Mouse (Mus musculus) CH12.LX (cell line): ENCODE data around the gene Adra1b. TPM values are rescaled to one million over a fixed set of nuclear protein-coding genes. Genes with fewer than 3 reads are reported as not detected.

Experiments used
- DNase-seq: peaks from one replicate; pipeline ENCODE4 v3.0.0-alpha.2; 2013; ENCODE audit errors: extremely low read depth
- H3K27ac ChIP-seq: 2 replicates; pipeline ENCODE4 v1.5.1; 2012; ENCODE audit warnings: low read depth, mild to moderate bottlenecking, control low read depth, moderate library complexity; ENCODE audit not compliant: insufficient read depth
- H3K27me3 ChIP-seq: replicated peaks from 2 replicates; pipeline ENCODE3; 2012; ENCODE audit warnings: inconsistent platforms
- H3K36me3 ChIP-seq, 2 experiments: replicated peaks in 1 of 2; 2 replicates each; pipeline versions ENCODE3 to v1.6.1; 2012; ENCODE audit warnings: inconsistent platforms in 1 of 2, low read length in 1 of 2, mild to moderate bottlenecking in 1 of 2, mixed read lengths in 1 of 2, moderate library complexity in 1 of 2; ENCODE audit not compliant: control insufficient read depth in 1 of 2, insufficient read depth in 1 of 2
- H3K4me1 ChIP-seq, 2 experiments: 2 replicates each; pipeline ENCODE4 v1.6.1; 2012; ENCODE audit warnings: inconsistent platforms in 1 of 2, moderate library complexity in 1 of 2; ENCODE audit not compliant: insufficient read depth in 2 of 2, control insufficient read depth in 1 of 2
- H3K4me2 ChIP-seq: 2 replicates; pipeline ENCODE4 v1.6.1; 2012; ENCODE audit warnings: low read depth, mild to moderate bottlenecking, control low read depth; ENCODE audit not compliant: poor library complexity, insufficient read depth, severe bottlenecking
- H3K4me3 ChIP-seq, 3 experiments: fragments of 150-350 bp in 1 of 3; sonication (generic) in 1 of 3; replicated peaks in 1 of 3; 2 replicates each; pipeline versions ENCODE3 to v1.5.1; 2011 to 2012; ENCODE audit warnings: low read depth in 2 of 3, low read length in 2 of 3, mild to moderate bottlenecking in 2 of 3, moderate library complexity in 2 of 3, control low read depth in 1 of 3, improper control_type of control experiment in 1 of 3, inconsistent platforms in 1 of 3, mixed read lengths in 1 of 3; ENCODE audit not compliant: poor library complexity in 1 of 3
- H3K79me2 ChIP-seq: replicated peaks from 2 replicates; pipeline ENCODE4 v1.6.1; 2012; ENCODE audit warnings: mild to moderate bottlenecking, moderate library complexity; ENCODE audit not compliant: control insufficient read depth, poor library complexity, insufficient read depth, severe bottlenecking; ENCODE audit errors: extremely low read depth
- H3K9ac ChIP-seq: 2 replicates; pipeline ENCODE4 v1.6.1; 2012; ENCODE audit warnings: low read depth, mild to moderate bottlenecking, control low read depth, moderate library complexity; ENCODE audit not compliant: insufficient read depth
- H3K9me3 ChIP-seq: replicated peaks from 2 replicates; pipeline ENCODE3; 2012; ENCODE audit warnings: low read length, inconsistent platforms, mixed read lengths
- BHLHE40 ChIP-seq: IDR thresholded peaks from 2 replicates; pipeline ENCODE4 v1.6.1; 2011; ENCODE audit warnings: mild to moderate bottlenecking, low read depth, low read length, improper control_type of control experiment
- ELF1 ChIP-seq: IDR thresholded peaks from 2 replicates; pipeline ENCODE4 v1.6.1; 2014; ENCODE audit warnings: low read depth, mild to moderate bottlenecking, inconsistent platforms, low read length, improper control_type of control experiment
- HCFC1 ChIP-seq: IDR thresholded peaks from 2 replicates; pipeline ENCODE4 v1.6.1; 2012; ENCODE audit warnings: low read depth, mild to moderate bottlenecking, inconsistent platforms, low read length, improper control_type of control experiment
- IRF4 ChIP-seq: IDR thresholded peaks from 2 replicates; pipeline ENCODE4 v1.6.1; 2014; ENCODE audit warnings: low read depth, mild to moderate bottlenecking, inconsistent platforms, low read length, improper control_type of control experiment
- JUN ChIP-seq: IDR thresholded peaks from 2 replicates; pipeline ENCODE4 v1.6.1; 2011; ENCODE audit warnings: low read depth, mild to moderate bottlenecking, low read length, improper control_type of control experiment, moderate library complexity; ENCODE audit not compliant: insufficient read depth
- KAT2A ChIP-seq: IDR thresholded peaks from 2 replicates; pipeline ENCODE4 v1.6.1; 2012; ENCODE audit warnings: low read length, improper control_type of control experiment, inconsistent platforms; ENCODE audit not compliant: insufficient replicate concordance
- MAX ChIP-seq: IDR thresholded peaks from 2 replicates; pipeline ENCODE4 v1.6.1; 2011; ENCODE audit warnings: low read length, improper control_type of control experiment
- MEF2A ChIP-seq: IDR thresholded peaks from 2 replicates; pipeline ENCODE4 v1.6.1; 2014; ENCODE audit warnings: low read depth, mild to moderate bottlenecking, inconsistent platforms, low read length, improper control_type of control experiment, borderline replicate concordance
- MXI1 ChIP-seq: IDR thresholded peaks from 2 replicates; pipeline ENCODE4 v1.6.1; 2011; ENCODE audit warnings: mild to moderate bottlenecking, low read depth, low read length, improper control_type of control experiment
- MYC ChIP-seq: IDR thresholded peaks from 2 replicates; pipeline ENCODE4 v1.6.1; 2011; ENCODE audit warnings: low read depth, mild to moderate bottlenecking, improper control_type of control experiment, low read length
- NELFE ChIP-seq: IDR thresholded peaks from 2 replicates; pipeline ENCODE4 v1.6.1; 2011; ENCODE audit warnings: low read depth, low read length, improper control_type of control experiment
- PAX5 ChIP-seq: IDR thresholded peaks from 2 replicates; pipeline ENCODE4 v1.6.1; 2012; ENCODE audit warnings: low read length, inconsistent platforms, mixed read lengths
- RCOR1 ChIP-seq: conservative IDR thresholded peaks from 2 replicates; pipeline ENCODE4 v1.6.1; 2012; ENCODE audit warnings: low read depth, mild to moderate bottlenecking, inconsistent platforms, low read length, improper control_type of control experiment
- SMC3 ChIP-seq: IDR thresholded peaks from 2 replicates; pipeline ENCODE4 v1.6.1; 2011; ENCODE audit warnings: low read depth, low read length, improper control_type of control experiment
- TBP ChIP-seq: conservative IDR thresholded peaks from 2 replicates; pipeline ENCODE4 v1.6.1; 2011; ENCODE audit warnings: low read depth, low read length, improper control_type of control experiment
- TCF12 ChIP-seq: IDR thresholded peaks from 2 replicates; pipeline ENCODE4 v1.6.1; 2014; ENCODE audit warnings: low read depth, mild to moderate bottlenecking, inconsistent platforms, low read length, improper control_type of control experiment
- UBTF ChIP-seq: IDR thresholded peaks from 2 replicates; pipeline ENCODE4 v1.6.1; 2012; ENCODE audit warnings: low read depth, mild to moderate bottlenecking, inconsistent platforms, low read length, improper control_type of control experiment, moderate library complexity
- USF1 ChIP-seq: IDR thresholded peaks from 2 replicates; pipeline ENCODE4 v1.6.1; 2014; ENCODE audit warnings: low read depth, mild to moderate bottlenecking, inconsistent platforms, low read length, improper control_type of control experiment
- USF2 ChIP-seq: conservative IDR thresholded peaks from 2 replicates; pipeline ENCODE4 v1.6.1; 2011; ENCODE audit warnings: low read depth, low read length, improper control_type of control experiment
- ZKSCAN1 ChIP-seq: IDR thresholded peaks from 2 replicates; pipeline ENCODE4 v1.6.1; 2012; ENCODE audit warnings: low read depth, inconsistent platforms, low read length, improper control_type of control experiment, borderline replicate concordance
- ZMIZ1 ChIP-seq: IDR thresholded peaks from 2 replicates; pipeline ENCODE4 v1.6.1; 2012; ENCODE audit warnings: low read depth, mild to moderate bottlenecking, inconsistent platforms, low read length, improper control_type of control experiment
- ZNF384 ChIP-seq: IDR thresholded peaks from 2 replicates; pipeline ENCODE4 v1.6.1; 2012; ENCODE audit warnings: low read depth, low read length, improper control_type of control experiment, inconsistent platforms
- dilution Hi-C: fragments of 300-500 bp; cut with MboI; formaldehyde crosslinking; loops from 2 replicates; pipeline ENCODE4 v1.14.3; 2020; ENCODE audit warnings: low sequenced_read_pairs; ENCODE audit not compliant: extremely low pct_unique_long_range_greater_than_20kb, extremely low pct_ligation_motif_present
- in situ Hi-C: fragments of 300-500 bp; cut with MboI; formaldehyde crosslinking; loops from 3 replicates; pipeline ENCODE4 v1.14.3; 2019; ENCODE audit warnings: low sequenced_read_pairs, low pct_ligation_motif_present, low pct_unique_long_range_greater_than_20kb, mixed read lengths
- polyA plus RNA-seq: library from polyadenylated mRNA; unstranded; fragments of >175 nt; gene quantifications from 2 replicates; pipeline ENCODE4 v1.2.1, GENCODE M21; 2012; ENCODE audit warnings: low read depth; ENCODE audit not compliant: insufficient read length
- total RNA-seq, 2 experiments: library from RNA; depleted of rRNA; stranded (reverse); fragments of 300-350 nt in 1 of 2; fragments of >200 nt in 1 of 2; gene quantifications; 2 replicates each; pipeline ENCODE4 v1.2.3; 2012 to 2014

The Adra1b gene
- total and polyA plus RNA-seq, 3 experiments = not detected

- no peak for DNase-seq
- no peaks in the 10 kb centered on the region for H3K36me3 ChIP-seq
- no peak for TF ChIP-seq ZNF384
- no peak for TF ChIP-seq JUN
- TF ChIP-seq HCFC1 = no peak
- TF ChIP-seq RCOR1 = no peak
- no peak for TF ChIP-seq ZKSCAN1
- TF ChIP-seq MYC = no peak
- TF ChIP-seq ELF1 = no peak
- TF ChIP-seq TBP = no peak
- no peak for TF ChIP-seq UBTF
- TF ChIP-seq USF1 = no peak
- no peak for TF ChIP-seq TCF12
- no peak for TF ChIP-seq IRF4
- TF ChIP-seq, all 38 proteins: peak for 0
- H3K9ac ChIP-seq = no peak overlapping the region
- in situ Hi-C loops (no loop called here), dilution Hi-C loops (no loop called here)
- no peak overlapping the region for H3K27ac ChIP-seq
- no peak overlapping the region for H3K4me2 ChIP-seq
- H3K4me3 ChIP-seq = no peak overlapping the region
- H3K4me1 ChIP-seq = no peaks in the 10 kb centered on the region
- no peaks in the 10 kb centered on the region for H3K27me3 ChIP-seq
- H3K9me3 ChIP-seq = peaks cover 3% of the 10 kb centered on the region
- H3K79me2 ChIP-seq = no peaks in the 10 kb centered on the region
Measured at GRCm38 (mm10) chr11:43807732-43808131, 93.3 kb downstream of the Adra1b start.

GRCm38 (mm10) chr11:43795992-43796391 is 105.0 kb downstream of the Adra1b start:
- dilution Hi-C loops = no loop called here

More at GRCm38 (mm10) chr11:43795992-43796391, 105.0 kb downstream of the Adra1b start:
- H3K9me3 ChIP-seq = no peaks in the 10 kb centered on the region
- no peaks in the 10 kb centered on the region for H3K4me1 ChIP-seq
- no peak for DNase-seq
- H3K36me3 ChIP-seq = no peaks in the 10 kb centered on the region
- in situ Hi-C loops = no loop called here
- no peak overlapping the region for H3K4me2 ChIP-seq
- no peak overlapping the region for H3K27ac ChIP-seq
- no peaks in the 10 kb centered on the region for H3K79me2 ChIP-seq
- no peak overlapping the region for H3K9ac ChIP-seq
- no peak overlapping the region for H3K4me3 ChIP-seq
- no peaks in the 10 kb centered on the region for H3K27me3 ChIP-seq
- TF ChIP-seq PAX5 (no peak), ZMIZ1 (no peak), UBTF (no peak), MAX (no peak), ELF1 (no peak), SMC3 (no peak), USF1 (no peak), KAT2A (no peak), NELFE (no peak), ZNF384 (no peak), BHLHE40 (no peak), USF2 (no peak), MXI1 (no peak), MEF2A (no peak), TBP (no peak), MYC (no peak)
